Mouse (Mus musculus) gastrocnemius, adult 8-10 months (tissue): ENCODE measurements around the gene Hnrnph2. TPM values are rescaled to one million over a fixed set of nuclear protein-coding genes. Genes with fewer than 3 reads are reported as not detected.

ENCODE experiments used
- DNase-seq, 2 experiments: peaks; one replicate each; pipeline ENCODE4 v3.0.0; 2022; ENCODE audit warnings: low spot score in 2 of 2
- total RNA-seq, 4 experiments: library from RNA; stranded (reverse); gene quantifications; 2 replicates each; pipeline ENCODE4 v1.2.4; 2022

Gene Hnrnph2
- 10 to 100 TPM; 46.0 to 54.3 (median 50.3) TPM for total RNA-seq

- peak; percentile 85 to 89 for DNase-seq
Measured at GRCm38 (mm10) chrX:134600659-134601379, at the start of gene Hnrnph2, which contains the start of gene Gla. Gene Hnrnph2, plus strand, starts transcription at chrX:134601179. Gene Gla, minus strand, starts transcription at chrX:134601125.

DNA sequence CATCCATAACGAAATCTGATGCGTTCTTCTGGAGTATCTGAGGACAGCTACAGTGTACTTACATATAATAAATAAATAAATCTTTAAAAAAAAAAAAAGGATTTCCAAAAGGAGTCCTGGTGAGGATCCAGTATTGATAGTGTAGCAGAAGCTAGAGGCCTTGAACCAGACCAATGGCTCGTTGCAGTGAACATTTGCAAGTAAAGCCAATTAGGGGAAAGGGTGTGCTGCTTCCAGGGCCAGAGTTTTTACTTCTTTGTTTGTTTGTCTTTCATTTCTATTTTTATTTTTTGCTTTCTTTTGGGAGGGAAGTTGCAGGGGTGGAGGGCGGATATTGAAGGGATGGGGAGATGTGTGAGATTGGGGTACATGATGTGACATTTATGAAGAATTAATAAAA, 47.7 kb upstream of the Hnrnph2 start:
- DNase-seq: no peak

GRCm38 (mm10) chrX:134554425-134554824, 46.6 kb upstream of the Hnrnph2 start:
- DNase-seq: no peak

DNA sequence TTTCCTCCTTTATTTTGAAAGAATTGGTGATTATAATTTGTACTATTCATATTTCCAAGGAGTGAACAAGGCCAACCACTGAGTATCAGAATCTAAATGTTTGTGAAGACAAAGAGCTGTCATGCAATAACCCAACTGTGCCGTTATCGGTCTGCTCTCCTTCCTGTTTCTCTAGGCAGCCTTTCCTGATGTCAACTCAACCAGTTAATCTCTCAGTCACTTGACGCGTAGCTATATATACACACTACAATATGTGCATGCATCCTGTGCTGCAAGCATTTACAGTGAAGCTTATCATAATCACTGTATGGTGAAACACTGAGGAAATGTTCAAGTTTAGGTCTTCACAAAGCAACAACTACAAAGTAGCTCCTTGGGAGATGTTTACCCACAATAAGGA, 36.7 kb upstream of the Hnrnph2 start:
- no peak for DNase-seq

GRCm38 (mm10) chrX:134566536-134567222, 34.3 kb upstream of the Hnrnph2 start:
- DNase-seq: no peak

GRCm38 (mm10) chrX:134577896-134578295, 23.1 kb upstream of the Hnrnph2 start:
- DNase-seq: no peak

DNA sequence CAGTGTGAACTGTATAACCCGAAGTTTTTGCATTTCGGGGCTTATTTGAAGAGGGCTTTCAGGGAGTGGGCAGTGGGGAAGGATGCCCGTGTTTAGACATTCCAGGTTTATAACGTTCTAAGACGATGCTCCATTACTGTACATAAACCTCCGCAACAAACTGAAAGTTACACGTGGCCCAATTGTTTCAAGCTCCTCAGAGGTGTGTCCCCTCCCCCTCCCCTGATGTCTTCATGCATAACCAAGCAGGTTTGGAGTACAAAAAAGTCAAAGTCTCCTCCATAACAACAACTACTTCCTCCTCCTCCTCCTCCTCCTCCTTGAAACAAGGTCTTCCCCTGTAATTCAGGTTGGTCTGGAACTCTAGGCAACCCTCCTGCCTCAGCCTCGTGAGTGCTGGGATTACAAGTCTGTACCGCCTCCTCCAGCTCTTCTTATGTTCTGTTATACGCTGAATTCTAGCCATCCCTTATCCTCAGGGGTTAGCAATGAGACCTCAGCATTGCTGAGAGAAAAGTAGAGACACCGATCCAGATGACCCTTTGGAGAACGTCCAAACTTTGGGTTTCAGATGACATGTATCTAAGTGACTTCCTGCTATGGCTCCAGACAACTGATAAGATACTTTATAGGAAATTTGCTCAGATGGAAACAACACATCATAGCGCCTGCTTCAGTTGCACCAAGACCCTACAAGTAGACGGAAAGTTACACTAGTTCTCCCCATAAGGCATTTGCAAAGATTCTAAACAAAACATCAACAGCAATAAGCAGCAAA, 20.3 kb upstream of the Hnrnph2 start:
- DNase-seq: no peak

DNA sequence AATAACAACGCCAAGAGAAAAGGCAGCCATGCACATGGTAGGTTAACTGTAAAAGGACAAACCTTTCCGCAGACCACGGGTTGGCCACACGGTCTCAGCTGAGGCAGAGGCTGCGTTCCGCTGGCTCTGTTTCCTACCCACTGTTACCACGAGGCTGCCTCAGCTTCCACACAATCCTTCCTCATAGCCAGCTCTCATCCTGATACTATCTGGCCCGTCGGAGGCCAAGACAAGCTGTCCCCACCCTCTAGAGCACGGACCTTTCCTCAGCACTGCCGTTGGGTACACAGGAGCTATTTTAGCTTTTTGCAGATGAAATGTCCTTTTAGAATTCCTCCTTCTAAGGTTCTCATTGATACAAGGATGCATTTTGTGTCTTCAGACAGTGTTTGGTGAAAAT, 18.7 kb upstream of the Hnrnph2 start:
- no peak for DNase-seq

GRCm38 (mm10) chrX:134582888-134583669, 17.9 kb upstream of the Hnrnph2 start, which contains the start of gene Btk:
Gene Btk, minus strand, starts transcription at chrX:134583570.
- no peak for DNase-seq

GRCm38 (mm10) chrX:134585103-134586002, 15.6 kb upstream of the Hnrnph2 start, which contains the start of gene Rpl36a:
Gene Rpl36a, plus strand, starts transcription at chrX:134585654.
- DNase-seq: peak; percentile 61 to 83

GRCm38 (mm10) chrX:134586447-134586846, 14.5 kb upstream of the Hnrnph2 start:
- no peak for DNase-seq

GRCm38 (mm10) chrX:134588261-134588660, 12.7 kb upstream of the Hnrnph2 start:
- DNase-seq: no peak

DNA sequence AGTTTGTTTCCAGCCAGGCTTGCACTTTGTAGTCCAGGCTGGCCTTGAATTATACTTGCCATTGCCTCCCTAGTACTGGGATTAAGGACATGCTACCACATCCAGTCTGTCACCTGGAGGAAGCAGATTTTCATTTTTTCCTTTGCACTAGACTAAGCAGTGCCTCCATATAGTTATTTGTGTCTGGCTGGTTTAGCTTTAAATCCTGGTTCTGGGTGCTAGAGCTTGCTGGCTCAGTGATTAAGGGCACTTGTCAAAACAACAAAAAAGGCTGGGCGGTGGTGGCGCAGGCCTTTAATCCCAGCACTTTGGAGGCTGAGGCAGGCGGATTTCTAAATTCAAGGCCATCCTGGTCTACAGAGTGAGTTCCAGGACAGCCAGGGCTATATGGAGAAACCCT, 12.0 kb upstream of the Hnrnph2 start:
- DNase-seq: no peak

- DNase-seq: no peak
Measured at GRCm38 (mm10) chrX:134589836-134590235, 11.1 kb upstream of the Hnrnph2 start.

GRCm38 (mm10) chrX:134599922-134600565, 935 bp upstream of the Hnrnph2 start:
- DNase-seq: no peak

DNA sequence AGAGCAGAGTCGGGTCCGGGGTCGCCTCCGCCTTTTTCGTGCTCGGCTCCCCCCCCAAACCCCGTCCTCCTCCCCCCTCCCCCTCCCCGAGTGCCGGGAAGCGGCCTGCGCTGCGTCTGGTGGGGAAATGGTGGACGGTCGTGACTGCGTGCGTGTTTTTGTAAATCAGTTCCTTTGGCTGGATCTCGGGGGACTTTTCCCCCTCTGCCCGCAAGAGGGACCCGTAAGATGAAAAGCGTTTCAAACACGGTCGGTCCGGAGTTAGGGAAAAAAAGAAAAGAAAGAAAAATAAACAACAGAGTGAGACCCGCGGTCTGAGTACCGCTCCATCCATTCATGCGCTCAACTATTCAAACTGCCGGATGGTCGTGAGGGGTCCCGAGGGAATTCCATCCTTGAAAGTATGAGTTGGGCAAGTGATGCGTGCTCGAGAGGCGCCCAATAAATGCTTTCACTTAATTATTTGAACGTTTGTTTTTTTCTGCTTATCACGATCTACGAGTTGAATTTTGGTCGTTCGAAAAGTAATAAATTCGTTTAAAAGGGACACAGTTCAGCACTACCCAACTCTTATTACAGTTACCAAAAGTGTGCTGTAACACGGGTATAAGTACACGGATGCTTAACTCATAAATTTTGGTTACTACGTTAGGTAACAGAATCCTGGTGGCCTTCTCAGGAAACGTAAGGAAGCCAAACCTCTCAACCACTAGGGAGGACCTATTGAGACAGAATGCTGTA, 571 bp downstream of the Hnrnph2 start:
- DNase-seq: no peak

GRCm38 (mm10) chrX:134609472-134609871, 8.5 kb downstream of the Hnrnph2 start:
- no peak for DNase-seq

DNA sequence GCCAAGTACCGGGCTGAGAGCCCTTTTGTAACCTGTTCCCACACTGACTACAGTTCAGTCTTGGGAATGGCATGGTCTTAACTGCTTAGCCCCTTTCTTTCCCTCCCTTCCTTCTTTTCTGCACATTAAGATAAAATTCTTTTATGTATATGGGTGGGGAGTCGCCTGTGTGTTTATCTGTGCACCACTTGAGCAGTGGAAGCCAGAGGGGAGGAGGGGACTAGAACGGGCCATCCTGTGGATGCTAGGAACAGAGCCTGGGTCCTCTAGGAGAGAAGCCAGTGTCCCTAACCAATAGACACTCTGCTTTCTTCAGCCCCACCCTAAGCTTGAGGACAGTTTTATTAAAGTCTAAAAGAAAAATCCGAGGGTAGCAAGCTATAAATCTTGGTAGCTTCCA, 10.0 kb downstream of the Hnrnph2 start:
- no peak for DNase-seq
